Mouse (Mus musculus) mouse embryonic stem cell (cell line): Measurements from ENCODE around the gene Ski.

Experiments used
- in situ Hi-C, 2 experiments: fragments of 300-500 bp; cut with MboI; formaldehyde crosslinking; loops; 1 replicate in 1 of 2; 3 replicates in 1 of 2; pipeline ENCODE4 v1.14.3; 2019 to 2020; ENCODE audit warnings: low sequenced_read_pairs in 2 of 2, low pct_unique_long_range_greater_than_20kb in 1 of 2, mixed read lengths in 1 of 2; ENCODE audit not compliant: unreplicated experiment in 1 of 2

Gene Ski

GRCm38 (mm10) chr4:155189711-155190139 lies 32.7 kb downstream of the Ski start:
- in situ Hi-C loops, result no loop called here

- in situ Hi-C loops, result no loop called here
Measured at GRCm38 (mm10) chr4:155188803-155189202, 33.6 kb downstream of the Ski start.

DNA sequence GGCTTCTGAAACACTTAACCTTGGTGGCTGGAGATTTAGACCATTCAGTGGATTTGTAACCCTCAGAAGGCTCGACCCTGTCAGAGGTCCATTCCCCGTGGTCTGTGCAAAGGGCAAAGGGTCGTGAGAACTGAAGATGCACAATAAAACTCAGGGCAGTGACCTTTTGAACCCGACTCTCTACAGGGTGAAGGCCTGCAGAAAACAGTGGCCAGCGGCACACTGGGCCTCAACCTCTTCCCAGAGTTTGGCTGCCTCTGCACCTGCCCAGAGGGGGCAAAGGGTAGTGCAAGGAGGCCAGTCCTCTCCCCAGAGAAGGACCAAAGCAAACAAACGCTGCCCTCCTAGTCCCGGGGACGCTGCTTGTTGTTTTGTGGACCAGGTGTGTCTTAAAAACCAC lies 34.1 kb downstream of the Ski start:
- in situ Hi-C loops, result no loop called here

- in situ Hi-C loops, result no loop called here
Measured at GRCm38 (mm10) chr4:155187192-155187674, 35.2 kb downstream of the Ski start.

DNA sequence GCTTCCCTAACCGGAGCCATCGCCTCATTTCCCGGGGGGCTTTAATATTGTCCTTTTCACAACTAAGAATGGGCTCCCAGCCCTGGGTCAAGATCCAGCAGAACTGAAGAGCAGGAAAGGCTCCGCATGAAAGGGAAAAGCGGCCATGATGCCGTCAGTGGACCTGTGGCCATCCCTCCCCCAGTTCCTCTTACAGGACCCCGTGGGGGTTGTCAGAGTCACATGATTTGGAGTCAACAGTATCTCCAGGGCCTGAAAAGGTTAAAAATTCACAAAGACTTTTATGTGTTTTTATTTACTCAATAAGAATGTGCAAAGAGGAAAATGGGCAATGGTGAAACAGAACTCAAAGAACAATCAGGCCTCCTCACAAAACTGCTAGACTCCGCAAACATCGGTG lies 36.5 kb downstream of the Ski start:
- in situ Hi-C loops, result no loop called here

- in situ Hi-C loops, result no loop called here
Measured at GRCm38 (mm10) chr4:155184248-155185070, 37.9 kb downstream of the Ski start.

DNA sequence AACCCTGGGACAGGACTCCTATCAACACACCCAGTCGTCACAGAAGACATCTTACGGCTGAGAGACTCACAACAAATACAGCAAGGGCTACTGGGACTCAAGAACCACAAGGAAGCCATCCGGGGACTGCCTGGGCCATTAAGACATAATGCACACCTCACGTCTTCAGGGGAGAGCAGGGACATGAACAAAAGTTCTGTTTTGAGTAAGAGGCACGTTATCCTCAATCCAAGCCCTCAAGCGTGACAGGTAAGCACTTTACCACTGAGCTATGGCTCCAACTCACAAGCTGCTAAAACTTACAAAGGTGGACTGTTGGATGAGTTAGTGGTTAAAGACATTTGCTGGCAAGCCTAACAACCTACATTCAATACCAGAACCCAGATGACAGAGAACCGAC lies 39.2 kb downstream of the Ski start:
- in situ Hi-C loops, result no loop called here

DNA sequence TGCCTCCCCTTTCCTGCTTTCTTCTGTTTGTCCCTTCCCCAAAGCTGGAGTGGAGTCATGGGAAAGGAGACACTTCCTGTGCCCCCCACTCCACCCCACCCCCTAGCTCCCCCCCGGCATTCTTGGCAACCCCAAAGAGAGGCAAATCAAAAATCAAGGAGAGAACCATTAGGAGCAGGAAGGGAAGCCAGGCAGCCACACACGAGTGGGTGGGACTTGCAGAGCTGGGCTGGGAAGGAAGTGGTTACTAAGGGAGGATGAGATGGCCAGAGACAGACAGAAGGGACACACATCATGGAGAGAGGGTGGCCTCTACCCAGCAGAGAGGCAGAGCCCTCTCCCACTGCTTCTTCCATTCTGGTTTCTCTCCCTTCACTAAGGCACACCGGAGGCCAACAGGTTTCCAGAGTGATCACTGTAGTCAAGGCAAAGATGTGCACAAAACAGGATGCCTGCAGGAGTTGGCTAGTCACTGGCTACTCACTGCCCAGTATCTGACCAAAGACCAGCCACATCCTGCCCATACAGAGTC lies 43.3 kb downstream of the Ski start:
- in situ Hi-C loops, result no loop called here

GRCm38 (mm10) chr4:155178274-155178673 lies 44.1 kb downstream of the Ski start:
- in situ Hi-C loops, result no loop called here

DNA sequence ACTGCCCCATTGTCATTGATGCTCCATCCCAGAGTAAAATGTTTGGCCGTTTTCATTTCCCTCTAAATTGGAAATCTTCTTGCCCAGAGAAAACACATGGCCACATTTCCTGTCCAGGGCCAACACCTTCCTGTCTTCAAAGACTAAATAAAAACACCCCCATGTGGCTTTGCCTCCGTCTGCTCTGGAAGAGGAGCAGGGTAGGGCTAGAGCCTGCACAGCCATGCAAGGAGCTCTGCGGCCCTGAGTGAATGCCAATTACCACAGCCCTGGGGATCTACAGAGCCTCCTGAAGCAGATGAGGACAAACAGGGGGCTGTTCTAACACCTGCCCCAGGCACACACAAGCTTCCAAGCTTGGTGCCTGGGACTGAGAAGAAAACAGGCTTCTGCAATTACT lies 46.2 kb downstream of the Ski start:
- in situ Hi-C loops, result no loop called here

- in situ Hi-C loops, result no loop called here
Measured at GRCm38 (mm10) chr4:155173822-155174785, 48.3 kb downstream of the Ski start.

DNA sequence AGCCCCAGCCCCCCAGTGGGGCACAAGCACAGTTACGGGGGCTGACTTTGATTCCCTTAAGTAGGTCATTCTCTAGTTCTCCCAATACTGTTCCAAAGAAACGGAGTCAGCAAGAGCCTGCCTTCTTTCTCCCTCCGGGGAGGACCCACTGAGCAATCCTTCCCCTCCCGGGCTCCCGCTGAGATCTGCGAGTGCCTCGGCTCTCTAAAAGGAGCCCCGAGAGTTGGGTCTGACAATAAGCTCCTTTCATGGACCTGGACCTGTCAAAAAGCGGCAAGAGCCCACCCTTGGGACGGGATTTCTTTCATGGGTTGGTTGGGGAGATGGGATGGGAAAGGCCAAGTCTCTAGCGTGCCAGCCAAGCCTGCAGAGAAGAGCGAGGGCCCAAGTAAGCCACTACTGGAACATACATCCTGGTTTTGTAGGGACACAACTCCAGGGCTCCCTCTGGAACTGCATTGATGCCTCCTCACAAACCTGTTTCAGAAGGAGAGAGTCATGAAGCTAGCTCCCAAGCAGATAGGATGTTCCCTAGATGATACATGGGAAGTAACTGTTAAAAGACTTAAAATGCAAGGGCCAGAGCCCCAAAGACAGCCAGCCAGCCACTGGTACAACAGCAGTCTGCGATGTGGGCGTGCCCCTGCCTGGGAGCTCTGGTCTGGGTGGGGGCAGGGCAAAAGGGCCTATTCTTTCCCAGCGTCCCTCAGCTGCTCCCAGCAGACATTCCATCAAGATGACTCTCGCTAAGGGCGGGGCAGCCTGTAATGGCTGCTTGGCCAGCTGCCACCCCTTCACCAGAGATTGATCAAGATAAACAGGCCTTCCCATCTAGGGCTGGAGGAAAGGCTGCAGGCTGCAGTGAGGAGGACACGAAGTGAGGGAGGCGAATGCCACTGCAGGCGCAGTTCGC lies 49.2 kb downstream of the Ski start:
- in situ Hi-C loops, result no loop called here

DNA sequence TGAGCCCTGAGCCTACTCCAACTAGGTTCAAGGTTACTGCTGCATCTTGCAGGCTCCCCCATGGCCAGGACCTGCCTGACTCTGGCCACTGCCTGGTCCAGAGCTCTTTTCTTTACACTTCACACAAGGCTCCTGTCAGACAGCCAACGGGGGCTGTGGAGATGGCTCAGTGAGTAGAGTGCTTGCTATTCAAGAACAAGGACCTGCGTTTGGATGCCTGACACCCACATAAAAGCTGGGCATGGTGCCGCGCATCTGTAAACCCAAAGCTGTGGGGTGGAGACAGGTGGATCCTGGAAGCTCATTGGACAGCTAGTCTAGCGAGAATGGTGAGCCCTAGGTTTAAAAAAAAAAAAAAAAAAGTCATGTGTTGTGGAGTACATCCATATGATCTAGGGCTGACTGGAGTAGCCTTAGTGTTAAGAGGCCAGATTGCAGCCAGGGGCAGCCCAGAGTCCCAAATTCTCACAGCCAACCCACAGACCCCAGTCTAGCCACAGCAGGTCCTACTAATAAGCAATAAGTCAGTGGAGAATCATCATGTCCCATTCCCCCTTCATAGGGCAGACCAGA lies 50.3 kb downstream of the Ski start:
- in situ Hi-C loops, result no loop called here

- in situ Hi-C loops, result no loop called here
Measured at GRCm38 (mm10) chr4:155170614-155171212, 51.7 kb downstream of the Ski start.

GRCm38 (mm10) chr4:155168835-155169252 lies 53.5 kb downstream of the Ski start:
- in situ Hi-C loops, result no loop called here

DNA sequence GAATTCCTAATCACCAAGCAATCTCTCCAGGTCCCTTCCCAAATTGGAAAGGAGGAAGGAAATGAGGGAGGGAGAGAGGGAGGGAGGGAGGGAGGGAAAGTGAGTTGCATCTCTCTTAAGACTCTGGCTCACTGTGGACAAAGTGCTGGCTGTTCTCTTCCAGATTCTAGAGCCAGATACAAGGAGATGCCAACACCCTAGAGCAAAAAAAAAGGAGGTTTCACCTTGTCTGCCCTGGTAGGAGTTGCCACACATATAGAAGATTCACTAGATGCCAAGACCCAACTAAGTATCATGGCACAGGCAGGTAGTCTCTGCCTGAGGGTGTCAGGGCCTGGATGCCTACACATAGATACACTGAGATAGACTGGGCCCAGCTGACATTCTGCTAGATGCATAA lies 56.5 kb downstream of the Ski start:
- in situ Hi-C loops, result no loop called here

- in situ Hi-C loops, result no loop called here
Measured at GRCm38 (mm10) chr4:155164550-155164949, 57.8 kb downstream of the Ski start.
